Mouse (Mus musculus) embryo, embryonic 11.5 days (tissue): ENCODE measurements at regions not wholly inside any gene's neighbourhood (a gene's known extent, or its start where the extent isn't known, plus 50 kb on each side); places are given as distances from the start of the nearest gene placed in this dataset.
A peak's percentile ranks its signal among the peaks of the same experiment; 100 is the strongest.

ENCODE experiments used
- DNase-seq: peaks from one replicate; pipeline ENCODE4 v3.0.0-alpha.2; 2012; ENCODE audit warnings: low read depth, low spot score

- no peak for DNase-seq
Observed at GRCm38 (mm10) chr17:3248875-3249274, 77.5 kb upstream of the Tiam2 start.

GRCm38 (mm10) chr17:3249320-3249719 is 77.1 kb upstream of the Tiam2 start:
- no peak for DNase-seq

GRCm38 (mm10) chr17:3251176-3251575 is 75.2 kb upstream of the Tiam2 start:
- DNase-seq, result no peak

GRCm38 (mm10) chr17:3251966-3252365 is 74.4 kb upstream of the Tiam2 start:
- DNase-seq, result no peak

- no peak for DNase-seq
Observed at GRCm38 (mm10) chr17:3253508-3254176, 72.7 kb upstream of the Tiam2 start.

GRCm38 (mm10) chr17:3256765-3257164 is 69.6 kb upstream of the Tiam2 start:
- DNase-seq, result no peak

GRCm38 (mm10) chr17:3258811-3259510 is 67.4 kb upstream of the Tiam2 start:
- DNase-seq, result no peak

- DNase-seq, result no peak
Observed at GRCm38 (mm10) chr17:3260796-3261195, 65.6 kb upstream of the Tiam2 start.

- DNase-seq, result peak; percentile 72
Observed at GRCm38 (mm10) chr17:3273108-3274091, 53.0 kb upstream of the Tiam2 start.

GRCm38 (mm10) chr17:3274449-3275285 is 51.7 kb upstream of the Tiam2 start:
- DNase-seq, result peak; percentile 32
